ENCODE assay signal across 8 mouse cellular contexts in genomic region chr15:103537011-103537821, GRCm38 (mm10). TPM values are rescaled to one million over a fixed set of nuclear protein-coding genes. Genes with fewer than 3 reads are reported as not detected.
A peak's percentile ranks its signal among the peaks of the same experiment; 100 is the strongest.
DNase-seq lines count a peak whose midpoint lies in the region; ATAC-seq lines count a peak whose summit lies in the region.

No protein-coding gene starts in this region.

- H3K9me3 ChIP-seq in midbrain, embryonic 15.5 days: no peaks in the 10 kb centered on the region

- under 1% methylated on average over 37 of the region's 37 CpGs for WGBS in midbrain, embryonic 15.5 days

- peak overlapping the region; percentile 76 for H3K27ac ChIP-seq in midbrain, embryonic 15.5 days

- H3K9ac ChIP-seq in midbrain, embryonic 15.5 days: peak overlapping the region; percentile 83

- H3K27me3 ChIP-seq in midbrain, embryonic 15.5 days (replicated peaks): 0 out of 2 replicates have a peak, but pooled peaks cover 3% of the 10 kb centered on the region

- no peaks in the 10 kb centered on the region for H3K36me3 ChIP-seq in midbrain, embryonic 15.5 days (replicated peaks)

- H3K4me3 ChIP-seq in midbrain, embryonic 15.5 days: peak overlapping the region; percentile 96

- ATAC-seq in midbrain, embryonic 15.5 days (replicated peaks): peak; percentile 66

- H3K4me1 ChIP-seq in midbrain, embryonic 15.5 days: peaks cover 36% of the 10 kb centered on the region

- peak overlapping the region; percentile 84 for H3K4me2 ChIP-seq in midbrain, embryonic 15.5 days

- peak; percentile 26 to 29 for DNase-seq in heart, adult 18-20 months
- no peak for DNase-seq in heart, adult 8-10 months (ENCODE audit: low spot score)
- DNase-seq in brain, adult 2 months (ENCODE audit: low read depth, low spot score): peak; percentile 79
- peak; percentile 70 to 75 for DNase-seq in frontal cortex, postnatal 36 days (ENCODE audit: low spot score in 2 of 2)
- peak; percentile 57 to 64 for DNase-seq in layer of hippocampus, adult 8-10 months (ENCODE audit: low spot score in 2 of 2)
- no peak for DNase-seq in spleen, adult 12 weeks (ENCODE audit: low spot score)
- no peak for DNase-seq in spleen, postnatal 14 days (ENCODE audit: low spot score in 2 of 2)

RNA-seq across cellular contexts. Expression of gene Ppp1r1a, which starts 0.6 kb away (rescaled TPM):
- 10 to 100 TPM in 1 of 2 experiments, 1 to 10 TPM in 1; 9.9 to 10.1 TPM for total RNA-seq in heart, adult 18-20 months (2021)
- total RNA-seq in heart, adult 8-10 months (2022): 10 to 100 TPM in 2 of 4 experiments, 1 to 10 TPM in 2; 8.7 to 15.2 (median 12.4) TPM
- total RNA-seq in layer of hippocampus, adult 8-10 months (2022): 100 to 1,000 TPM; 103 to 150 (median 121) TPM
- polyA plus RNA-seq in midbrain, embryonic 15.5 days (2015; fragmentation: Nextera tagmentation; extraction: Ambion mirVana): 135 and 139 TPM in 2 replicates

RNA-seq across cellular contexts. Expression of gene Glycam1, which starts 27.7 kb away (rescaled TPM):
- 100 to 1,000 TPM in 1 of 2 experiments, not detected in 1; 120 TPM for total RNA-seq in heart, adult 18-20 months (2021)
- total RNA-seq in heart, adult 8-10 months (2022): not detected
- 1 to 10 TPM in 2 of 4 experiments, under 1 TPM in 1, not detected in 1; 0.74 to 4.7 (median 3.5) TPM for total RNA-seq in layer of hippocampus, adult 8-10 months (2022)
- polyA plus RNA-seq in midbrain, embryonic 15.5 days (2015; fragmentation: Nextera tagmentation; extraction: Ambion mirVana): not detected in 2 replicates

RNA-seq across cellular contexts. Expression of gene Pde1b, which starts 34.4 kb away (rescaled TPM):
- 1 to 10 TPM in 1 of 2 experiments, under 1 TPM in 1; 0.87 to 1.6 TPM for total RNA-seq in heart, adult 18-20 months (2021)
- total RNA-seq in heart, adult 8-10 months (2022): 1 to 10 TPM in 3 of 4 experiments, under 1 TPM in 1; 0.79 to 2.5 (median 1.2) TPM
- total RNA-seq in layer of hippocampus, adult 8-10 months (2022): 100 to 1,000 TPM in 3 of 4 experiments, 10 to 100 TPM in 1; 99.3 to 111 (median 103) TPM
- 87.2 and 87.4 TPM in 2 replicates for polyA plus RNA-seq in midbrain, embryonic 15.5 days (2015; fragmentation: Nextera tagmentation; extraction: Ambion mirVana)

Comparison
In these comparisons a context has a peak if more than half of its experiments do, and no peak if none do; other contexts are left out.
1. DNase-seq: peak in heart, adult 18-20 months (2 of 2), brain, adult 2 months (single experiment), frontal cortex, postnatal 36 days (2 of 2) and layer of hippocampus, adult 8-10 months (2 of 2); none in heart, adult 8-10 months (single experiment), spleen, adult 12 weeks (single experiment) and spleen, postnatal 14 days (0 of 2).
2. RNA of gene Ppp1r1a, which starts 0.6 kb away (total RNA-seq): 103 to 150 TPM in layer of hippocampus, adult 8-10 months; 8.7 to 15.2 TPM in heart, adult 8-10 months and 9.9 to 10.1 TPM in heart, adult 18-20 months; every median in the first group is over 4 times any median in the second.
3. RNA of gene Pde1b, which starts 34.4 kb away (total RNA-seq): 99.3 to 111 TPM in layer of hippocampus, adult 8-10 months; 0.87 to 1.6 TPM in heart, adult 18-20 months and 0.79 to 2.5 TPM in heart, adult 8-10 months; every median in the first group is over 10 times any median in the second.